ENCODE assay signal across 8 mouse cellular contexts in the genomic region with DNA sequence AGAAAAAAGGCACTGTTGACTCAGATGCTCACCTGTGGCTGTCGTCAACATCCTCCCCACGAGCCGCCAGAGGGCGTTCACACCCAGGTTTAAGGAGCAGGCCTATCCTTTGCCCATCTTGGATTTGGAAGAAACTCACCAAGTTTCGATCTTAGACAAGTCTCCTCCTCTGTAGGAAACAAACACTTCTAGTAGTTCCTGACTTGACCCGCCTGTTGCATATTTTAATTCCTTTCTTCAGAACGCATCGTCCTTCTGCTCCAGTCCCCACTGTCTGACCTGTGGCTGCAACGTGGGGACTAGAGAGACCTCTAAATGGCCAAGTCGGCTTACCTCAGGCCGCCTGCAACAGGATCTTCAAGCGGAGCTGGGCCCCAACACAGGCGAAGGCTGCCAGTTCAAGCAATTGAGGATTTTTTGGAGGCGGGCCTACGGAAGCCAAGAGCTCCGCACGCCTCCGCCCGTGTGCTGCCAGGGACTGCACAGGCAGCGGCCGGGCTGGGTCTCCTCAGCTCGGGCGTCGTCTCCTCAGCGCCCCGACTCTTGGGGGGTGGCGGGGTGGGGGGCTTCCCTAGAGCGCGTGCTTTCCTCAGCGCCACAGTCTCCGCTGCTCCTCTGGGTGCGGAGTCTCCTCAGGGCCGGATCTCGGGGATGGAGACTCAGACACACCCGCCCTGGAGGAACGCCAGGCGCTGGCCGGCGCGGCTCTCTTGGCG. TPM values are rescaled to one million over a fixed set of nuclear protein-coding genes. Genes with fewer than 3 reads are reported as not detected.
DNase-seq lines count a peak whose midpoint lies in the region; ATAC-seq lines count a peak whose summit lies in the region.

No protein-coding gene starts in this region.

- H3K27me3 ChIP-seq in heart, embryonic 12.5 days (replicated peaks): no peaks in the 10 kb centered on the region
- H3K27me3 ChIP-seq in kidney, embryonic 16.5 days (ENCODE audit: insufficient read depth, low read length): no peaks in the 10 kb centered on the region

- no peaks in the 10 kb centered on the region for H3K9me3 ChIP-seq in heart, embryonic 12.5 days (replicated peaks)
- no peaks in the 10 kb centered on the region for H3K9me3 ChIP-seq in kidney, embryonic 16.5 days (ENCODE audit: low read length)

- peak overlapping the region; percentile 84 for H3K4me3 ChIP-seq in heart, embryonic 12.5 days
- H3K4me3 ChIP-seq in kidney, embryonic 16.5 days (ENCODE audit: low read length): peak overlapping the region; percentile 70

- H3K4me1 ChIP-seq in heart, embryonic 12.5 days (replicated peaks): no peaks in the 10 kb centered on the region
- 0 out of 2 replicates have a peak, but pooled peaks cover 8% of the 10 kb centered on the region for H3K4me1 ChIP-seq in kidney, embryonic 16.5 days (ENCODE audit: insufficient read depth, low read length)

- peak; percentile 33 for ATAC-seq in heart, embryonic 12.5 days (ENCODE audit: insufficient number of reproducible peaks, low FRiP score)
- ATAC-seq in kidney, embryonic 16.5 days (ENCODE audit: low FRiP score, low TSS enrichment): peak; percentile 91
- 0 out of 2 replicates have a peak, but pooled peaks have one; percentile 22 for ATAC-seq in monocyte, adult 5-6 weeks (replicated peaks; ENCODE audit: insufficient number of reproducible peaks, low FRiP score, low TSS enrichment, poor library complexity, severe bottlenecking)

- DNase-seq in CD4-positive, CD25-positive, alpha-beta regulatory T cell, adult 2 months (ENCODE audit: low read depth, low spot score): peak; percentile 83
- DNase-seq in brain, embryonic 18.5 days (ENCODE audit: low read depth, low spot score): peak; percentile 64
- peak; percentile 68 for DNase-seq in fat pad, adult 2 months (ENCODE audit: extremely low read depth, low read depth, low spot score)
- DNase-seq in liver: peak; percentile 72
- DNase-seq in spleen, postnatal 4 days (ENCODE audit: low spot score in 2 of 2): peak; percentile 43 to 72

- H3K27ac ChIP-seq in heart, embryonic 12.5 days (ENCODE audit: poor library complexity, severe bottlenecking): peak overlapping the region; percentile 82
- peak overlapping the region; percentile 86 for H3K27ac ChIP-seq in kidney, embryonic 16.5 days (ENCODE audit: low read length)

- WGBS in heart, embryonic 12.5 days: under 1% methylated on average over 41 of the region's 41 CpGs
- under 1% methylated on average over 41 of the region's 41 CpGs for WGBS in kidney, embryonic 16.5 days

- peak overlapping the region; percentile 92 for H3K4me2 ChIP-seq in heart, embryonic 12.5 days
- peak overlapping the region; percentile 67 for H3K4me2 ChIP-seq in kidney, embryonic 16.5 days (replicated peaks; ENCODE audit: low read depth, low read length)

- peak overlapping the region; percentile 83 for H3K9ac ChIP-seq in heart, embryonic 12.5 days
- peak overlapping the region; percentile 84 for H3K9ac ChIP-seq in kidney, embryonic 16.5 days (replicated peaks; ENCODE audit: low read length)

- no peaks in the 10 kb centered on the region for H3K36me3 ChIP-seq in heart, embryonic 12.5 days
- H3K36me3 ChIP-seq in kidney, embryonic 16.5 days (ENCODE audit: insufficient read depth, low read length): no peaks in the 10 kb centered on the region

RNA-seq across cellular contexts. Expression of gene Dsel, which starts 0.5 kb away (rescaled TPM):
- polyA plus RNA-seq in heart, embryonic 12.5 days (2016; fragmentation: Nextera tagmentation; extraction: Ambion mirVana): 8.2 and 9.8 TPM in 2 replicates
- 8.9 and 9.0 TPM in 2 replicates for polyA plus RNA-seq in kidney, embryonic 16.5 days (2015; fragmentation: Nextera tagmentation; extraction: Ambion mirVana)
- 0.64 to 2.4 TPM (median 2.1 TPM) in 3 replicates for total RNA-seq in monocyte, adult 5-6 weeks (2017)

Comparison
In these comparisons a context has a peak if more than half of its experiments do, and no peak if none do; other contexts are left out.
1. Peak in every context shown above with its lines: DNase-seq, ATAC-seq, H3K4me3 ChIP-seq and H3K27ac ChIP-seq.
2. ATAC-seq: peak in every context shown above with its lines; median percentile 91 in kidney, embryonic 16.5 days; 33 in heart, embryonic 12.5 days; 22 in monocyte, adult 5-6 weeks.